Mouse (Mus musculus) frontal cortex, adult 2 months (tissue): Measurements from ENCODE around the gene Zfp831. TPM values are rescaled to one million over a fixed set of nuclear protein-coding genes. Genes with fewer than 3 reads are reported as not detected.

Source experiments
- DNase-seq, 2 experiments: peaks; one replicate each; pipeline ENCODE4 v3.0.0; 2022; ENCODE audit warnings: low spot score in 1 of 2; ENCODE audit errors: extremely low spot score in 1 of 2
- polyA plus RNA-seq: library from polyadenylated mRNA; depleted of rRNA; stranded (reverse); fragments of >200 nt; gene quantifications from 2 replicates; pipeline ENCODE4 v1.2.3, GENCODE M21; 2012; rRNA removed

Gene Zfp831
- polyA plus RNA-seq: 6.2 and 7.0 TPM in 2 replicates

DNA sequence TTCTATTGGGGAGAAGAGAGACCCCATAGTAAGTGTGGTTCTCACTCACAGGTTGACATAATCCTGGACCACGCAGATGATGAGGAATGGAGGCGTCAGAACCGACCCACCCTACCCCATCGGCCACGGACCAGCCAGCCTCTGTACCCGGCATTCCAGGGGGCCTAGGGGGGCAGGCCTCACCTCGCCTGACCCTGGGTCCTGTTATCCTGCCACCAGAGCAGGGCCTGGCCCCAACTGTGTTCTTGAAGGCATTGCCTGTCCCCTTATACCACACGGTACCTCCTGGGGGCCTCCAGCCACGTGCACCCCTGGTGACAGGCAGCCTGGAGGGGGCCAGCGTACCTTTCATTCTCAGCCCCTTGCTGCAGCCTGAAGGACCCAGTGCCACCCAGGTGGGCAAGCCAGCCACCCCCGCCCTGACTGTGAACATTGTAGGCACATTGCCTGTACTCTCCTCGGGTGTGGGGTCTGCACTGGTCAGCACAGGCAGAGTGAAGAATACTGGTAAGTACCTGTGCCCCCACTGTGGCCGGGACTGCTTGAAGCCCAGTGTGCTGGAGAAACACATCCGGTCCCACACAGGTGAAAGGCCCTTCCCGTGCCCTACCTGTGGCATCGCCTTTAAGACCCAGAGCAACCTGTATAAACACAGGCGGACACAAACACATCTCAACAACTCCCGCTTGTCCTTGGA lies at the start of gene Zfp831:
Zfp831 (plus strand) TSS at position 87 of the 697 bp plus-strand sequence.
- DNase-seq: no peak

DNA sequence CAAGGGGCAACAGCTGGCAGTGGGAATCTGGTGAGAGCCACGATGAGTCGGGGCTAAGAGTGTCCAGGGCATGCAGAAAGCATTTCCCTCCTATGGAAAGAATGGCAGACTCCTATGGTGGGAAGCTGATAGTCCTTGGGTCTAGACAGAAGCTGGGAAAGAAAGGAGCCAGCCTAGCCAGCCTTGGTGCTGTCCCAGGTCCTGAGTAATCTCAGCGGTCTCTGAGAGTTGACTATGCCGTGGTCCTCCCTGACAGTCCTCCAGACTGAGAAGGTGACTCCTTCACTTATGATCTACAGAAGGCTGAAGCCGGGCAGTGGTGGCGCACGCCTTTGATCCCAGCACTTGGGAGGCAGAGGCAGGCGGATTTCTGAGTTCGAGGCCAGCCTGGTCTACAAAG lies 48.4 kb upstream of the Zfp831 start:
- DNase-seq: no peak

DNA sequence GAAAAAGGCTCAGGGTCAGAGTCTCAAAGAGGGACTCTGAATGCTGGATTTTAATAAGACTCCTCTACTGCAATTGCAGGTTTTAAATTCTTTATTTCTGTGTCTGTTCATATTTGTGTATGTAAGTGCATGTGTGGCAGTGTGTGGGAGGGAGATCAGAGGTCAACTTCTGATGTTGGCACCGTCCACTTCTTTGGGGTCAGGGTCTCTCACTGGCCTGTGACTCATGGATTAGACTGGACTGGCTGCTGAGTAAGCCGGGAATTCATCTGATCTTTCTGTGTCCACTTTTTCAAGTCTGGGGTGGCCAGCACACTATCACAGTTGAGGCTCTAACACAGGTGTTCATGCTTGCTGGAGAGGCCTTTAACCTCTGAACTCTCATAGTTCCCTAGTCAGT lies 47.7 kb upstream of the Zfp831 start:
- no peak for DNase-seq

DNA sequence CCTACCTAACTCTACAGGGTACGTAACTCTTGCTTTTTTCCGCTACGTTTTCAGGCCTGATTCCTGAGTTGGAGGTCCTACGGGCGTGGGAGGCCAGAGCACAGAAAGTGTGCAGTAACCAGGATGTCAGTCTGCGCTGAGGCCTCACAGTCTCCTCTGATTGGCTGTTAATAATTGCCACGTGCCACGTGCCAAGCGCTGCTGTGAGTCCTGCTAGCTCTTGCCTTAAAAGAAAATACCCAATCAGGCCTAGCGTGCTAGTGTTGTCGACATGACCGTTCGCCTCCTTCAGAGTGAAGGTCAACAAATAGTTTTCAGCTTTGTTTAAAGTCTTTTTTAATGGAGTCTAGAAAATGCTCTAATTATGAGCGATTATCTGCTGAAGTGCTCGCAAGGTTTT lies 46.9 kb upstream of the Zfp831 start:
- DNase-seq: no peak

DNA sequence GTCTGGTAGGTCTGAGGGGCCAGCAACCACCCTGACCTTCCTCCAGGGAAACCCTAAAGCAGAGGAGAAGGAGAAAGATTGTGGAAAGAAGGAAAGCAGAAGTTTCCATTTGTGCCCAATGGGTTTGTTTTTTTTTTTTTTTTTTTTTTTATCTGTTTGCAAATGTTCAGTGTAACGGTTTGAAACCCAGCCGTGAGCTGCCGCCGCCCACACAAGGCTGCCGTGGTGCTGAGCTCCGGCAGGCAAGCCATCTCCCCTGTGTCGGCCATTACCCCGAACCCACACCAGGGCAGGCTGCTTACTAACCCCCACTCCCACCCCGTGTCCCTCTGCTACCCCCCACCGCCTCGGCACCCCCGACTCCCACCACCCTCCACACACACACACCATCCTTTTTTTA lies 44.9 kb upstream of the Zfp831 start:
- DNase-seq: peak; percentile 39 to 74

- DNase-seq: peak in 1 of 2 experiments; percentile 11
These were observed 44.2 kb upstream of the Zfp831 start for GRCm38 (mm10) chr2:174599071-174599635.

DNA sequence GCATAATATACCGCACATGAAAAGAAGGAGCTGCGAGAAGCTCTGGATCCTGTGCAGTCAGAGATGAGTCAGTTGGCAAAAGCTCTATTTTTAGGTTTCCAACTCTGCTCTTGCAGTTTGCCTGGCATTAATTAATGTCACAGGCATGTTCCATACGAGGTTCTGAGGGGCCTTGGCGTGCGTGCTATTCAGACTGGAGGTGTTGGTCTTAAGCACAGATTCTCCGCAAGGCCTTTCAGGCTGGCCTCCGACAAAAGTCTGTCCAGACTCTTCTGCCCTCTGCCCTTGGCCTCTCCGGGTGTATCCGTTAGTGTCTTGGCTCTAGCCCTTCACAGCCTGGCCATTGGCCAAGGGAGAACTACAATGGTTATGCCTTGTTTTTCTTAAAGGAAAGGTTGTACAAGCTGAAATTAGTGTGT lies 43.5 kb upstream of the Zfp831 start:
- DNase-seq: peak; percentile 20 to 68

DNA sequence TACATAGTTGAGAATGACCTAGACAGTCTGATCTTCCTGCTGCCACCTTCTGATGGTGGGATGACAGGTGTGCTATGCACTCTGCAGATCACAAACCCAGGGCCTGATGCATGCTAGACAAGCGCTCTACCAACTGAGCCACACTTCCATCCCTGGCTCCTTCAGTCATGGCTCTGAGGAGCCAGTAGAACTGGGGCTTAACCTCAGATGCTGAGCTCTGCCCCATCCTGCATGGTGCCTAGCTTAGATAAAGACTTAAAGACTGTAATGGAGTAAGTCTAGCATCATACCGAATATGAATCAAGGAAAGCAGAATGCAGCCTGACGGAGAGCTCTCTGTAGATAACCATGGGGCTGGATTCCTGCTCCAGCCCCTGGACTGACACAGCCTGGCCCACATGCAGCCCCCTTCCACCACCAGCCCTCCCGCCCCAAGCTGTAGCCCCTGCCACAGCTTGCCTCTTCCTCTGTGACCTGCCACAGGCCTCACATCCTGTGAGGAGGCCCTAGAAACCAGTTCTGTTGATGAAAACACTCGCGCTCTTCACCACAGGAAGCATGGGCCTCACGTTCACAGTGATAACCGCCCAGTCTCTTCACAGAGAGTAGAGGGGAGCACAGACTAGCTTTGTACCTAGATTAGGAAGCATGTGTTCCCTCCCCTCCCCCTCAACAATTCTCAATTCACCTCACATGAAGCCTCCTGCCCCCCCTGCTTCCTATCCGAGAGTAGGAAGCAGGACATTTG lies 41.2 kb upstream of the Zfp831 start:
- no peak for DNase-seq

DNA sequence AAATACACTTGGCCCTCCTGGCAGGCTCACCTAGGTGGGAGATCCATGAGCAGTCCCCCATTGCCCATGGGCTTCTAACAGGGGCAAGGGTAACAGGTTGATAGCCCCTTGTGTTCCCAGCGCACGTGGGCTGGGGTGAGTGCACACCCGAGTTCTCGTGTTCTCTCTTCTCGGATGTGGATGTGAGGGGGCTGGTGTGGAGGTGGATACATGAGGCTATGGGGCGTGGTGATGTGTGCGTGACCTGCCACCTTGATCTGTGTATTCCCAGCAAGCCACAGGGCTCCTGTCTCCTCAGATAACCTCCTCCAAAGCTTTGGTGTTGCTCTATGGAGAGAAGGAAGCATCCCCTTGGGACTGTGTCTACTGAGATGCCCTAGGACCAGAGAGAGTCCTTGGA lies 40.0 kb upstream of the Zfp831 start:
- DNase-seq: no peak

DNA sequence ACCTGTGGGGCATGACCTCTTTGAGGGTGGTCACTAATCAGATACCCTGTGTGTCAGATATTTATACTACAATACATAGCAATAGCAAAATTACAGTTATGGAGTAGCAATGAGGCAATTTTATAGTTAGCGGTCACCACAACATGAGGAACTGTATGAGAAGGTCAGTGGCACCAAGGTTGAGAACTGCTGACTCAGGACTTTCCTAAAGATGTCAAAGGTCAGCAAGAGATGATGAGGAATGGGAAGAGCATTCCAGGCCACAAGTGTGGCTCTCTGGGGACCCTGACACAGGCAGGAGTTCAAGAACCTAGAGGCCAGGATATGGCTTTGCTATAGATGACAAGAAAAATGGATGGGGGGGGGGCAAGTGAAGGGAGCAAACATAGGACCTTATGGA lies 38.3 kb upstream of the Zfp831 start:
- DNase-seq: no peak

DNA sequence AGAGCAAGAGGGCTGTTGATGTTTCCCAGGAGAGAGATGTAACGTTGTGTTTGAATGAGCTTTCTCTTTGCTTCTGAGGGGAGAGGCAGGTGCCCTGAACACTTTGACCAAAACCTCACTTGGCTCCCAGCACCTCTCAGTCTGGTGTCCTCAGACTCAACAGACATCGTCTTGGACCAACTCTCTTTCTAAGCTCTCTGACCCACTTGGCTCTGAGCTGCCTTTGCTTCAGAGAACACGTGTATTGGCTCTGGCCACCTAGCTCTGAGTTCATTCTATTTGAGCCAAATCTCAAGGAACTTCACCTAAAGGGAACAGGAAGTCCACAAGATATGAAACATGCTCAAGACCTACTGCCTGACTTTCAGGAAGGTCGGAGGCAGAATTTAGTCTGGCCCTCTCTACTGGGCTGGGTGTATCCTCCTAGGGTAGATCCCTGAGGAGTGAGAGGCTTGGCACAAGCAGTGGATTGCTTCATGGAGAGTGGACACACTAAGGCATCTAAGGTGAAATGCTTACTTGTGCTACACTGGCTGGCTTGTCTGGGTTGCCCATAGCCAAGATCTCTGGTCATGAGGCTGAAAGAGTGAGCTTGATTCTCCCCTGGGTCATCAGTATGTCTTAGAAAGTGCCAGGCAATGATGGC lies 37.8 kb upstream of the Zfp831 start:
- no peak for DNase-seq

DNA sequence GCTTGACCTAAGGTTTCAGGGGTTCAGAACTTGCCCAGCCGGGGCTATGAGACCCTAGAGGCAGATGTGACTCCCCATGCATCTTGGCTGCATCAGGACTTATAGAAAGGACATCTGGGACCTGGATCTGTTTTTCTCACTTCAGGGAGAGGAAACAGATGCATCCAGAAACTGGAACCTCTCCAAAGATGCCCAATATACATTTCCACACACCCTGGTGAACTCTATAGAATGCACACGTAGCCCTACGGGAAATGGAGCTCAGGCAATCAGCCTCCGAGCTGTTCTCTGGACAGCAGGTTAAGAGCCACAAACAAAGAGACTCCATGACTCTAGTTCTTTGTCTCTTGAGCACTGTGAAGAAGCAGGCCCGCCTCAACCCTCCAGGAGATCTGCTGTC lies 37.0 kb upstream of the Zfp831 start:
- DNase-seq: no peak

- DNase-seq: no peak
These were observed 33.4 kb upstream of the Zfp831 start for GRCm38 (mm10) chr2:174609892-174610291.

DNA sequence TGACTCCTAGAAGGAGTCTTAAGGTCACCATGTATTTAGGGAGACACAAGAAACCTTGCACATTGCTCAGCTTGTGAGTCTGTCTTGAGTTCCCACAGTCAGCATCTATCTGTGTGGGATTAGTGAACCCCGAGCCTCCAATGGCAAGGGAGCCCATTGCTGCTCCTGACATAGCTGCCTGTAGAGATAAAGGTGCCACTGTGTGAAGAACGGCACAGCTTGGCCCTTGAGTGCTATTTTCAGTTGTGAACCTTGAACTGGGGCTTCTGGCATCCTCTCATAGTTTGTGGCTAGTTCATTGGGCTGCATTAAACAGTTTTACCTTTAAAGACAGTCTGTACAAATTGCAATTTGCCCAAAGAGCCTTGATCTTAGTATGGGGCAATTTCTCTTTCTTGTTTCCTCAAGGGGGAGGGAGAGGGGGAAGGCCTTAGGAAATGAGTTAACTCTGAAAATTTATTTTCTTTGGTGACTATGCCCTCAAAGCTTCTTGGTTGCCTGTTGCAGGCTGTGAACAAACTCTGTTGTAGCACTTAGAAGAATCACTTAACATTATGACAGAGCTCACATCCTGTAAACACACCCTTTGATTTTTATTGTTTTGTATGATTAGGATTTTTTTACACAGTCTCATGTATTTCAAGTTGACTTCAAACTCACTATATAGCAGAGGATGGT lies 30.8 kb upstream of the Zfp831 start:
- no peak for DNase-seq

GRCm38 (mm10) chr2:174613221-174613620 lies 30.1 kb upstream of the Zfp831 start:
- no peak for DNase-seq

- DNase-seq: no peak
These were observed 29.4 kb upstream of the Zfp831 start for GRCm38 (mm10) chr2:174613921-174614441.

DNA sequence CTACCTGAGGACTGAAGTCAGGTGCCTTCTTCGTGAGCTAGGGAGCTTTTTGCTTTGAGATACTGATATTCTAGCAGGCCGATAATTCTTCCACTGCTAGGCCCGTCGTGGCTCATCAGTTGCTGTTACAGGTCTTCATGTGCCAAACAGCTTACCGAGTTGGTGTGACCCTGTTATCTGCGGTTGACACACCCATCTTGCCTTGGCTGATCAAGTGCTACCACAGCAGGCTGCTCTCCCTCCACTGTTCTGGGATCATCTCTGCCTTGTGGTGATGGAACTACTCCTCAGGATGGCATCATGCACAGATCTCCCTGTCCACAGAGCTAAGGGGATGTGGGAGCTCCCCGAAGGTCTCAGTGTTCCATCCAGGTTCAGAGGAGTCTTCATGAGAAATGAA lies 21.5 kb upstream of the Zfp831 start:
- no peak for DNase-seq

DNA sequence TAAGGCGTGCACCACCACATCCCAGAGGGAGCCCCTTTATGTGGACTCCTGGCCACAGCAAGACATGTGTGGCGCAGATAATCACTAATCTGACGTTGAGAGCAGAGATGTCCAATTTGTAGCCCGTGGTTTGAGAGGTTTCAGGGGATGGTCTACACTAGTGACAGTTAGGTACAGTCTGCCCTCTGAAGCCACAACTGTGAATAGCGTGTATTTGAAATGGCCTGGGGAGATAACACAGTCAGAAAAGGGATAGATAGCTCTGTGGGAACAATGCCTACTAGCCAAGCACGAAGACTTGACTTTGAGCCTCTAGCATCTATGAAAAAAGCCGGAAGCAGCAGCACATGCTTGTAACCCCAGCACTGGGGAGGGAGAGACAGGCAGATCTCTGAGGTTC lies 18.9 kb upstream of the Zfp831 start:
- no peak for DNase-seq

GRCm38 (mm10) chr2:174627021-174627420 lies 16.3 kb upstream of the Zfp831 start:
- no peak for DNase-seq

GRCm38 (mm10) chr2:174629299-174629850 lies 14.0 kb upstream of the Zfp831 start:
- DNase-seq: no peak
